Mouse (Mus musculus): ENCODE measurements around the gene Dclk1. TPM values are rescaled to one million over a fixed set of nuclear protein-coding genes. Genes with fewer than 3 reads are reported as not detected.

Gene Dclk1
- polyA plus RNA-seq, 1 experiment from 2014 or later: 277 TPM

GRCm38 (mm10) chr3:55495866-55496265 lies 253.7 kb downstream of the Dclk1 start:
- ATAC-seq: no peak
- WGBS: 33% methylated on average over 4 of the region's 4 CpGs
- peaks cover 3% of the 10 kb centered on the region; the same call in 1 of the 2 replicates for H3K4me1 ChIP-seq (replicated peaks; ENCODE audit: control insufficient read depth, insufficient read depth, low read length)
- peaks cover 18% of the 10 kb centered on the region for H3K36me3 ChIP-seq (ENCODE audit: control insufficient read depth, insufficient read depth)
- H3K4me2 ChIP-seq (ENCODE audit: low read length): no peak overlapping the region
- no peaks in the 10 kb centered on the region for H3K9me3 ChIP-seq (ENCODE audit: control insufficient read depth, low read length)
- H3K27me3 ChIP-seq (replicated peaks; ENCODE audit: control insufficient read depth, insufficient read depth, low read length): no peaks in the 10 kb centered on the region
- H3K9ac ChIP-seq (replicated peaks; ENCODE audit: low read depth, low read length): no peak overlapping the region
- no peak overlapping the region for H3K27ac ChIP-seq (ENCODE audit: low read length)
- H3K4me3 ChIP-seq (replicated peaks; ENCODE audit: low read length): no peak overlapping the region

GRCm38 (mm10) chr3:55496462-55496941 lies 254.3 kb downstream of the Dclk1 start:
- no peak overlapping the region for H3K9ac ChIP-seq (replicated peaks; ENCODE audit: low read depth, low read length)
- no peak for ATAC-seq
- peaks cover 3% of the 10 kb centered on the region; the same call in 1 of the 2 replicates for H3K4me1 ChIP-seq (replicated peaks; ENCODE audit: control insufficient read depth, insufficient read depth, low read length)
- peaks cover 20% of the 10 kb centered on the region for H3K36me3 ChIP-seq (ENCODE audit: control insufficient read depth, insufficient read depth)
- H3K27ac ChIP-seq (ENCODE audit: low read length): no peak overlapping the region
- H3K27me3 ChIP-seq (replicated peaks; ENCODE audit: control insufficient read depth, insufficient read depth, low read length): no peaks in the 10 kb centered on the region
- no peaks in the 10 kb centered on the region for H3K9me3 ChIP-seq (ENCODE audit: control insufficient read depth, low read length)
- 39% methylated on average over 9 of the region's 9 CpGs for WGBS
- no peak overlapping the region for H3K4me3 ChIP-seq (replicated peaks; ENCODE audit: low read length)
- H3K4me2 ChIP-seq (ENCODE audit: low read length): no peak overlapping the region

DNA sequence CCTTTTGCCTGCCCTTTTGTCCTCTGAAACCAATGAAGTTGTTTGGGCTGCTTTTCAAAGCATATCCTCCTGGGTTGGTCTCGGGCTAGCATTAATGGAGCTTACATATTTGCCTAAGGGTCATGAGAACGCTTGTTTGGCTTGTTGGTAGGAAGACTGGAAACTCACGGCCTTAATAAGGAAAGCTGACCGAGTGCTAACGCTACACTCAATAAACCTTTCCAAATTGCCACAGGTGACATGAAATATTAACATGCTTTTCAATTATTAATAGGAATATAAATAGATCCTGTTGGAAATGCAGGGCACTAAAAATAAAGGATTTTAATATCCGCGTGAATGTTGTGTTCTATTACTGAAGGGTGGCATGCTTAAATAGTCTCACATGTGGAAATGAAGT lies 257.1 kb downstream of the Dclk1 start:
- H3K9me3 ChIP-seq (ENCODE audit: control insufficient read depth, low read length): no peaks in the 10 kb centered on the region
- no peak overlapping the region for H3K27ac ChIP-seq (ENCODE audit: low read length)
- H3K36me3 ChIP-seq (ENCODE audit: control insufficient read depth, insufficient read depth): peaks cover 26% of the 10 kb centered on the region
- H3K27me3 ChIP-seq (replicated peaks; ENCODE audit: control insufficient read depth, insufficient read depth, low read length): no peaks in the 10 kb centered on the region
- ATAC-seq: no peak
- H3K4me1 ChIP-seq (replicated peaks; ENCODE audit: control insufficient read depth, insufficient read depth, low read length): no peaks in the 10 kb centered on the region
- WGBS: 91% methylated on average over 7 of the region's 7 CpGs
- H3K9ac ChIP-seq (replicated peaks; ENCODE audit: low read depth, low read length): no peak overlapping the region
- H3K4me3 ChIP-seq (replicated peaks; ENCODE audit: low read length): no peak overlapping the region
- H3K4me2 ChIP-seq (ENCODE audit: low read length): no peak overlapping the region

DNA sequence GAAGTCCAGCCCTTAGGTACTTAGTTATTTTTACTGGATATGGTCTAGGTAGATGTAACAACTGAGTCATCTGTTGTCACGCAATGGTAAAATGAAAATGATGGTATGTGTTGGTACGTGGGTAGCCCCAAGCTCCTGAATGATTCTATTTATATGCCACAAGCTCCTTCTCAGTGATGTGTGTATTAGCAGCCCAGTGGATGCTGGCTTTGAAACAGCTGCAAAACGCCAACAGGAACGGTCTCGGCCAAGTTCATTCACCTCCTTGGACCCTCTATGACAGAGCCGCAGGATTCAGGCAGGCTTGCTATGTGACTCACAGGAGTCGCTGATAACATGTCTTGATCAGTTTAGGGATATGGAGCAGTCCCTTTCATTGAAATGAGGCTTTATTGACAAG lies 268.0 kb downstream of the Dclk1 start:
- Histone ChIP-seq H3K9me3 (ENCODE audit: control insufficient read depth, low read length) (no peaks in the 10 kb centered on the region), H3K9ac (replicated peaks; ENCODE audit: low read depth, low read length) (no peak overlapping the region), H3K36me3 (ENCODE audit: control insufficient read depth, insufficient read depth) (peaks cover 23% of the 10 kb centered on the region), H3K4me1 (replicated peaks; ENCODE audit: control insufficient read depth, insufficient read depth, low read length) (no peaks in the 10 kb centered on the region), H3K27me3 (replicated peaks; ENCODE audit: control insufficient read depth, insufficient read depth, low read length) (no peaks in the 10 kb centered on the region), H3K4me3 (replicated peaks; ENCODE audit: low read length) (no peak overlapping the region), H3K4me2 (ENCODE audit: low read length) (no peak overlapping the region), H3K27ac (ENCODE audit: low read length) (no peak overlapping the region)
- WGBS: 91% methylated on average over 7 of the region's 7 CpGs
- no peak for ATAC-seq

GRCm38 (mm10) chr3:55511658-55512057 lies 269.5 kb downstream of the Dclk1 start:
- Histone ChIP-seq H3K27ac (ENCODE audit: low read length) (no peak overlapping the region), H3K4me3 (replicated peaks; ENCODE audit: low read length) (no peak overlapping the region), H3K4me1 (replicated peaks; ENCODE audit: control insufficient read depth, insufficient read depth, low read length) (no peaks in the 10 kb centered on the region), H3K27me3 (replicated peaks; ENCODE audit: control insufficient read depth, insufficient read depth, low read length) (no peaks in the 10 kb centered on the region), H3K9ac (replicated peaks; ENCODE audit: low read depth, low read length) (no peak overlapping the region), H3K36me3 (ENCODE audit: control insufficient read depth, insufficient read depth) (peaks cover 18% of the 10 kb centered on the region), H3K9me3 (ENCODE audit: control insufficient read depth, low read length) (no peaks in the 10 kb centered on the region), H3K4me2 (ENCODE audit: low read length) (no peak overlapping the region)
- WGBS: 68% methylated on average over 6 of the region's 6 CpGs
- no peak for ATAC-seq

- H3K36me3 ChIP-seq (ENCODE audit: control insufficient read depth, insufficient read depth): peaks cover 7% of the 10 kb centered on the region
- WGBS: 78% methylated on average over 5 of the region's 5 CpGs
Measured at GRCm38 (mm10) chr3:55515966-55516365, 273.8 kb downstream of the Dclk1 start.

DNA sequence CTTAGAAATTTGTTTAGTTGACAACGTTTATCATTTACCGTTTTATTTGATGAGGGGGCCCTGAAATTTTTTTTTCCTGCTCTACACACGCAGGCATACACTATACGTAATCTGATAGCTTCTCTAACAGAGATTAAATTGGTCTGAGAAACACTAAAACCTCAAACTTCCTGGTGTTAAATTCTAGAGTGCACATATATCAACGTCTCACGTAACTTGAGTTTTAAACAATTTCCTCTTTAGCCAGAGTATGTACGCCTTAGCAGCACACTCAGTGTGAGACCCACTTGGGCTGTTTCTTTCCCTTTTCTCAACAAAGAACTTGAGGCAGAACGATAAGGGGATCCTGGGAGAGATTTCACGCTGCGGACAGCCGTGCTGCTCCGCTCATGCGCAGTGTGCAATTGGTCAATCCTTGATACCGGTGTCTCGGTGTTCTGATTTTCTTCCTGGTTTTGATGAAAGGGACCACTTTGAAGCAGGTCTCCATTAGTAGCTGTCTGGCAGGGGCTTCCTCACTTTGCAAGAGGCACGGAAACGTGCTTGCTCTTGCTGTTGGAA lies 275.4 kb downstream of the Dclk1 start:
- Histone ChIP-seq H3K9ac (replicated peaks; ENCODE audit: low read depth, low read length) (no peak overlapping the region), H3K36me3 (ENCODE audit: control insufficient read depth, insufficient read depth) (peaks cover 7% of the 10 kb centered on the region), H3K4me2 (ENCODE audit: low read length) (no peak overlapping the region), H3K4me3 (replicated peaks; ENCODE audit: low read length) (no peak overlapping the region), H3K4me1 (replicated peaks; ENCODE audit: control insufficient read depth, insufficient read depth, low read length) (peaks cover 21% of the 10 kb centered on the region), H3K9me3 (ENCODE audit: control insufficient read depth, low read length) (no peaks in the 10 kb centered on the region), H3K27ac (ENCODE audit: low read length) (no peak overlapping the region), H3K27me3 (replicated peaks; ENCODE audit: control insufficient read depth, insufficient read depth, low read length) (no peaks in the 10 kb centered on the region)
- no peak for ATAC-seq
- 88% methylated on average over 17 of the region's 17 CpGs for WGBS

More at GRCm38 (mm10) chr3:55515966-55516365, 273.8 kb downstream of the Dclk1 start:
- H3K4me1 ChIP-seq (replicated peaks; ENCODE audit: control insufficient read depth, insufficient read depth, low read length): peaks cover 10% of the 10 kb centered on the region
- no peak overlapping the region for H3K27ac ChIP-seq (ENCODE audit: low read length)
- H3K9me3 ChIP-seq (ENCODE audit: control insufficient read depth, low read length): no peaks in the 10 kb centered on the region
- H3K4me2 ChIP-seq (ENCODE audit: low read length): no peak overlapping the region
- H3K4me3 ChIP-seq (replicated peaks; ENCODE audit: low read length): no peak overlapping the region
- H3K27me3 ChIP-seq (replicated peaks; ENCODE audit: control insufficient read depth, insufficient read depth, low read length): no peaks in the 10 kb centered on the region
- ATAC-seq: no peak
- H3K9ac ChIP-seq (replicated peaks; ENCODE audit: low read depth, low read length): no peak overlapping the region

DNA sequence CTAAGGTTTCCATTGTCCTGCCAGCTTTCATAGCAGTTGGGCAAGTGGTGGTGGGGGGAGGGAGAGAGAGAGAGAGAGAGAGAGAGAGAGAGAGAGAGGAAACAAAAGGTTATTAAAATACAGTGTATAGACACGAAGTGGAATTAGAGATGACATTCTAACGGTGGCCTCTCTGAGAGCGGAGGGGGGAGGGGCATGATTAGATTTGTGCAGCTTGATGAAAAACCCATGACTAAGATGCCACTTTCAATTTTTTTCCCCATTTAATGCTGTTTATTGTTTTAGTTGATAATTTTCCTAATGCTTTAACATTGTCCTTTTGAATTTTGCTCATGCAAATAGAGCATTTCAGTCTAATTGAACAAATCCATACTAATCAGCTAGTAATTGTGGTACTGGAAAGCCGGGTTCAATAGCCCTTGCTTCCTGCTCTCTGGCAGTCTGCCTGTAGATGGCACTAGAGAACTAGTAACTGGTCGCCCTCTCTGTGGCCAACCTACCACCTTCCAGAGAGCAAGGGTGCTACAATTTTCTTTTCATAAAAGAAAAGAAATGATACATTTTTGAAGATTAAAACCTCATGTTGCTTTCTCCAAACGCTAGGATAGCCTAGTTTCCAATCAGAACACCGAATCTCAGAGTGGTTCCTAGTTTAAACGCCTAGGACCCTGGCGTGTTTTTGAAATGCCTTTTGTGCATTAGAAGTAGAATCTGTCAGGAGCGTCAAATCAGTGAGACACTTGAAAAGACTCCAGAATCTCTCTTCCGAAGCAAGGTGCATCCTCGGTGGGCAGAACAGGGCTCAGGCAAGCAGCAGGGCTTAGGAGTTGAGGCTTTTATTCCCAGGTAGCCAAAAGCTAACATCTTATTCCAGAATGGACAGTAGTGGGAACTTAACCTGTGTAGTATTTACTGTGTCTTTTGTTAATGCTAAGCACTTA lies 278.3 kb downstream of the Dclk1 start:
- ATAC-seq: peak; percentile 79

DNA sequence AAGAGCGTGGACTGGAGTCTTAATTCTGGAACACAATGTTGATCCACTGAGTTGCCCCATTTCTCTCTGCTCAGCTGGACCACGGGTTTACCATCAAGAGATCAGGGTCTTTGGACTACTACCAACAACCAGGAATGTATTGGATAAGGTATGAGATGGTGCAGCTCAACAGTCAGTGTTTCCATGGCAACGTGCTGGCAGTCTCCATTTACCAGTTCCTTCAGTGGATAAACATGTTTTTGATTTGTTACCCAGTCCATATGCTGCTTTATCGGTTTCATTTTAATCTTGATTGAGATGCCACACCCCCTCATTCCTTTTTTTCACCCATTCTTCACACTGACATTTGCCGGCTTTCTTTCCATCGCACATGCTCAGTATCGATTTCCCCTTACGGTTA lies 279.6 kb downstream of the Dclk1 start:
- peak; percentile 61 for ATAC-seq
- Histone ChIP-seq H3K4me1 (replicated peaks; ENCODE audit: control insufficient read depth, insufficient read depth, low read length) (peaks cover 42% of the 10 kb centered on the region), H3K27me3 (replicated peaks; ENCODE audit: control insufficient read depth, insufficient read depth, low read length) (no peaks in the 10 kb centered on the region), H3K9ac (replicated peaks; ENCODE audit: low read depth, low read length) (no peak overlapping the region), H3K27ac (ENCODE audit: low read length) (peak overlapping the region; percentile 64), H3K36me3 (ENCODE audit: control insufficient read depth, insufficient read depth) (no peaks in the 10 kb centered on the region), H3K4me3 (replicated peaks; ENCODE audit: low read length) (no peak overlapping the region), H3K4me2 (ENCODE audit: low read length) (peak overlapping the region; percentile 16; the same call in 1 of the 2 replicates), H3K9me3 (ENCODE audit: control insufficient read depth, low read length) (no peaks in the 10 kb centered on the region)
- 33% methylated on average over 8 of the region's 8 CpGs for WGBS

More for the DNA sequence above, 278.3 kb downstream of the Dclk1 start:
- peaks cover 42% of the 10 kb centered on the region for H3K4me1 ChIP-seq (replicated peaks; ENCODE audit: control insufficient read depth, insufficient read depth, low read length)
- no peaks in the 10 kb centered on the region for H3K9me3 ChIP-seq (ENCODE audit: control insufficient read depth, low read length)
- H3K36me3 ChIP-seq (ENCODE audit: control insufficient read depth, insufficient read depth): no peaks in the 10 kb centered on the region
- H3K4me3 ChIP-seq (replicated peaks; ENCODE audit: low read length): no peak overlapping the region
- no peak overlapping the region for H3K4me2 ChIP-seq (ENCODE audit: low read length)
- no peak overlapping the region for H3K9ac ChIP-seq (replicated peaks; ENCODE audit: low read depth, low read length)
- 14% methylated on average over 12 of the region's 12 CpGs for WGBS
- H3K27me3 ChIP-seq (replicated peaks; ENCODE audit: control insufficient read depth, insufficient read depth, low read length): no peaks in the 10 kb centered on the region
- H3K27ac ChIP-seq (ENCODE audit: low read length): peak overlapping the region; percentile 39; the same call in 1 of the 2 replicates

Measured in forebrain, embryonic 16.5 days (tissue).